Mouse (Mus musculus): ENCODE data around the gene Astn2.

Astn2 gene

GRCm38 (mm10) chr4:65864551-65864950 lies 539.9 kb downstream of the Astn2 start:
- DNase-seq (ENCODE audit: low spot score in 2 of 2), result no peak

GRCm38 (mm10) chr4:65843191-65843590 lies 561.2 kb downstream of the Astn2 start:
- no peak for DNase-seq (ENCODE audit: low spot score in 2 of 2)

GRCm38 (mm10) chr4:65839550-65840000 lies 564.8 kb downstream of the Astn2 start:
- DNase-seq (ENCODE audit: low spot score in 2 of 2), result no peak

GRCm38 (mm10) chr4:65838781-65839180 lies 565.6 kb downstream of the Astn2 start:
- no peak for DNase-seq (ENCODE audit: low spot score in 2 of 2)

GRCm38 (mm10) chr4:65832971-65833370 lies 571.4 kb downstream of the Astn2 start:
- no peak for DNase-seq (ENCODE audit: low spot score in 2 of 2)

GRCm38 (mm10) chr4:65831872-65832271 lies 572.5 kb downstream of the Astn2 start:
- DNase-seq (ENCODE audit: low spot score in 2 of 2), result no peak

GRCm38 (mm10) chr4:65830495-65830894 lies 573.9 kb downstream of the Astn2 start:
- DNase-seq (ENCODE audit: low spot score in 2 of 2), result no peak

- no peak for DNase-seq (ENCODE audit: low spot score in 2 of 2)
These were observed 583.3 kb downstream of the Astn2 start for GRCm38 (mm10) chr4:65821070-65821469.

- DNase-seq (ENCODE audit: low spot score in 2 of 2), result no peak
These were observed 584.2 kb downstream of the Astn2 start for GRCm38 (mm10) chr4:65820236-65820635.

- no peak for DNase-seq (ENCODE audit: low spot score in 2 of 2)
These were observed 584.6 kb downstream of the Astn2 start for GRCm38 (mm10) chr4:65819835-65820234.

GRCm38 (mm10) chr4:65814176-65814535 lies 590.3 kb downstream of the Astn2 start:
- DNase-seq (ENCODE audit: low spot score in 2 of 2), result no peak

- DNase-seq (ENCODE audit: low spot score in 2 of 2), result no peak
These were observed 590.8 kb downstream of the Astn2 start for GRCm38 (mm10) chr4:65813500-65814175.

GRCm38 (mm10) chr4:65807341-65807740 lies 597.1 kb downstream of the Astn2 start:
- DNase-seq (ENCODE audit: low spot score in 2 of 2), result no peak

- DNase-seq (ENCODE audit: low spot score in 2 of 2), result no peak
These were observed 603.2 kb downstream of the Astn2 start for GRCm38 (mm10) chr4:65801204-65801603.

GRCm38 (mm10) chr4:65791051-65791450 lies 613.4 kb downstream of the Astn2 start:
- no peak for DNase-seq (ENCODE audit: low spot score in 2 of 2)

- DNase-seq (ENCODE audit: low spot score in 2 of 2), result no peak
These were observed 630.9 kb downstream of the Astn2 start for GRCm38 (mm10) chr4:65773368-65774010.

GRCm38 (mm10) chr4:65770952-65771351 lies 633.5 kb downstream of the Astn2 start:
- no peak for DNase-seq (ENCODE audit: low spot score in 2 of 2)

GRCm38 (mm10) chr4:65767919-65768318 lies 636.5 kb downstream of the Astn2 start:
- DNase-seq (ENCODE audit: low spot score in 2 of 2), result no peak

- DNase-seq (ENCODE audit: low spot score in 2 of 2), result no peak
These were observed 637.0 kb downstream of the Astn2 start for GRCm38 (mm10) chr4:65767431-65767830.

- DNase-seq (ENCODE audit: low spot score in 2 of 2), result no peak
These were observed 639.1 kb downstream of the Astn2 start for GRCm38 (mm10) chr4:65765312-65765711.

GRCm38 (mm10) chr4:65764275-65764674 lies 640.1 kb downstream of the Astn2 start:
- DNase-seq (ENCODE audit: low spot score in 2 of 2), result no peak

GRCm38 (mm10) chr4:65763823-65764222 lies 640.6 kb downstream of the Astn2 start:
- DNase-seq (ENCODE audit: low spot score in 2 of 2), result no peak

GRCm38 (mm10) chr4:65762116-65762515 lies 642.3 kb downstream of the Astn2 start:
- DNase-seq (ENCODE audit: low spot score in 2 of 2), result no peak

- DNase-seq (ENCODE audit: low spot score in 2 of 2), result no peak
These were observed 642.8 kb downstream of the Astn2 start for GRCm38 (mm10) chr4:65761658-65762057.

Measured in urinary bladder, postnatal 4 days (tissue).